Mouse (Mus musculus) midbrain, embryonic 11.5 days (tissue): Measurements from ENCODE around the gene Tcp11l1. TPM values are rescaled to one million over a fixed set of nuclear protein-coding genes. Genes with fewer than 3 reads are reported as not detected.

Experiments
- ATAC-seq: fragments of 200-750 bp; cut with Nextera tagmentation; 2 replicates; pipeline ENCODE4 v1.8.0; 2017; ENCODE audit warnings: moderate TSS enrichment, moderate library complexity; ENCODE audit not compliant: low FRiP score
- DNase-seq: peaks from one replicate; pipeline ENCODE4 v3.0.0; 2015; ENCODE audit warnings: low spot score; ENCODE audit errors: missing footprints
- H3K27ac ChIP-seq: fragments of 300-500 bp; sonication (generic); 2 replicates; pipeline ENCODE4 v1.5.1; 2014; ENCODE audit warnings: low read depth, low read length
- H3K27me3 ChIP-seq: fragments of 300-500 bp; sonication (generic); 2 replicates; pipeline ENCODE4 v1.6.1; 2014; ENCODE audit warnings: mild to moderate bottlenecking, low read length, moderate library complexity, mixed read lengths; ENCODE audit not compliant: control insufficient read depth, insufficient read depth
- H3K36me3 ChIP-seq: fragments of 300-500 bp; sonication (generic); 2 replicates; pipeline ENCODE4 v1.6.1; 2014; ENCODE audit warnings: mild to moderate bottlenecking, low read length, moderate library complexity, mixed read lengths; ENCODE audit not compliant: control insufficient read depth, insufficient read depth
- H3K4me1 ChIP-seq: fragments of 300-500 bp; sonication (generic); 2 replicates; pipeline ENCODE4 v1.6.1; 2014; ENCODE audit warnings: low read length; ENCODE audit not compliant: control insufficient read depth, insufficient read depth
- H3K4me2 ChIP-seq: fragments of 300-500 bp; sonication (generic); 2 replicates; pipeline ENCODE4 v1.6.1; 2014; ENCODE audit warnings: mild to moderate bottlenecking, moderate library complexity
- H3K4me3 ChIP-seq: fragments of 300-500 bp; sonication (generic); 2 replicates; pipeline ENCODE4 v1.5.1; 2014; ENCODE audit warnings: low read depth, low read length
- H3K9ac ChIP-seq: fragments of 300-500 bp; sonication (generic); 2 replicates; pipeline ENCODE4 v1.6.1; 2014; ENCODE audit warnings: low read length
- H3K9me3 ChIP-seq: fragments of 300-500 bp; sonication (generic); 2 replicates; pipeline ENCODE4 v1.6.1; 2016; ENCODE audit warnings: low read length; ENCODE audit not compliant: control insufficient read depth
- WGBS: fragments of 180-500 bp; shearing (Covaris S2); extraction: QIAGEN DNeasy Blood & Tissue Kit; methylation state at CpG from one replicate; pipeline ENCODE4 v1.1.7; 2014; 5-methylcytosine and 5-hydroxymethylcytosine counted together
- polyA plus RNA-seq: library from polyadenylated mRNA; unstranded; fragments of >200 nt; fragmentation: Nextera tagmentation; extraction: Ambion mirVana; gene quantifications from 2 replicates; pipeline ENCODE4 v1.2.1, GENCODE M21; 2014

Gene Tcp11l1
- polyA plus RNA-seq, 1 experiment from 2014 or later = 58.4 TPM

GRCm38 (mm10) chr2:104717231-104717735 lies 5.3 kb upstream of the Tcp11l1 start:
- Histone ChIP-seq H3K4me1 (no peaks in the 10 kb centered on the region), H3K36me3 (no peaks in the 10 kb centered on the region), H3K9ac (no peak overlapping the region), H3K4me2 (no peak overlapping the region), H3K9me3 (no peaks in the 10 kb centered on the region), H3K4me3 (no peak overlapping the region), H3K27ac (no peak overlapping the region), H3K27me3 (no peaks in the 10 kb centered on the region)
- ATAC-seq = no peak
- no peak for DNase-seq
- 89% methylated on average over 2 of the region's 2 CpGs for WGBS

- ATAC-seq = no peak
- no peak for DNase-seq
- no peaks in the 10 kb centered on the region for H3K27me3 ChIP-seq
- H3K27ac ChIP-seq = no peak within 1 kb of the TSS
- no peak within 1 kb of the TSS for H3K4me2 ChIP-seq
- H3K36me3 ChIP-seq = no peaks in the 10 kb centered on the region
- no peak within 1 kb of the TSS for H3K4me3 ChIP-seq
- 84% methylated on average over 4 of the region's 4 CpGs for WGBS
- no peaks in the 10 kb centered on the region for H3K9me3 ChIP-seq
- no peak within 1 kb of the TSS for H3K9ac ChIP-seq
- peaks cover under 1% of the 10 kb centered on the region for H3K4me1 ChIP-seq
Measured at GRCm38 (mm10) chr2:104716279-104716678, 4.3 kb upstream of the Tcp11l1 start, which contains the start of gene Pin1rt1. Pin1rt1 (minus strand) TSS chr2:104716379.

GRCm38 (mm10) chr2:104714254-104714691 lies 2.3 kb upstream of the Tcp11l1 start:
- peak; percentile 88 for DNase-seq
- peaks cover 12% of the 10 kb centered on the region for H3K4me1 ChIP-seq
- H3K36me3 ChIP-seq = no peaks in the 10 kb centered on the region
- H3K27me3 ChIP-seq = no peaks in the 10 kb centered on the region
- no peak overlapping the region for H3K27ac ChIP-seq
- 37% methylated on average over 15 of the region's 15 CpGs for WGBS
- no peak for ATAC-seq
- H3K9me3 ChIP-seq = no peaks in the 10 kb centered on the region
- H3K9ac ChIP-seq = no peak overlapping the region
- H3K4me3 ChIP-seq = no peak overlapping the region
- no peak overlapping the region for H3K4me2 ChIP-seq

GRCm38 (mm10) chr2:104712486-104712809 lies 479 bp upstream of the Tcp11l1 start:
- H3K27ac ChIP-seq = peak overlapping the region; percentile 86
- peak overlapping the region; percentile 68 for H3K4me2 ChIP-seq
- peak overlapping the region; percentile 76 for H3K9ac ChIP-seq
- H3K9me3 ChIP-seq = no peaks in the 10 kb centered on the region
- no peaks in the 10 kb centered on the region for H3K36me3 ChIP-seq
- no peaks in the 10 kb centered on the region for H3K27me3 ChIP-seq
- peak overlapping the region; percentile 54 for H3K4me3 ChIP-seq
- peaks cover 12% of the 10 kb centered on the region for H3K4me1 ChIP-seq
- WGBS = 4% methylated on average over 7 of the region's 7 CpGs
- ATAC-seq (peak; percentile 25), DNase-seq (no peak)

- DNase-seq = peak; percentile 92
- H3K9ac ChIP-seq = peak overlapping the region; percentile 76
- H3K9me3 ChIP-seq = no peaks in the 10 kb centered on the region
- H3K36me3 ChIP-seq = no peaks in the 10 kb centered on the region
- no peak overlapping the region for H3K27ac ChIP-seq
- H3K4me2 ChIP-seq = peak overlapping the region; percentile 68
- 24% methylated on average over 6 of the region's 6 CpGs for WGBS
- H3K4me1 ChIP-seq = peaks cover 12% of the 10 kb centered on the region
- H3K27me3 ChIP-seq = no peaks in the 10 kb centered on the region
- 0 out of 2 replicates have a peak, but pooled peaks have one; percentile 19 for ATAC-seq
- H3K4me3 ChIP-seq = peak overlapping the region; percentile 54
Measured at GRCm38 (mm10) chr2:104710670-104711370, 1.1 kb downstream of the Tcp11l1 start.

- H3K27ac ChIP-seq = no peak overlapping the region
- 71% methylated on average over 6 of the region's 6 CpGs for WGBS
- no peak overlapping the region for H3K4me2 ChIP-seq
Measured at GRCm38 (mm10) chr2:104709786-104710337, 2.1 kb downstream of the Tcp11l1 start.

GRCm38 (mm10) chr2:104704355-104704754 lies 7.6 kb downstream of the Tcp11l1 start:
- DNase-seq (no peak), ATAC-seq (no peak)
- Histone ChIP-seq H3K4me1 (no peaks in the 10 kb centered on the region), H3K9ac (no peak overlapping the region), H3K4me2 (no peak overlapping the region), H3K27ac (no peak overlapping the region), H3K4me3 (no peak overlapping the region), H3K9me3 (no peaks in the 10 kb centered on the region), H3K36me3 (no peaks in the 10 kb centered on the region), H3K27me3 (no peaks in the 10 kb centered on the region)
- WGBS = 90% methylated on average over 3 of the region's 3 CpGs

More at GRCm38 (mm10) chr2:104709786-104710337, 2.1 kb downstream of the Tcp11l1 start:
- H3K9ac ChIP-seq = no peak overlapping the region
- ATAC-seq = no peak
- H3K4me3 ChIP-seq = no peak overlapping the region
- no peaks in the 10 kb centered on the region for H3K9me3 ChIP-seq
- no peaks in the 10 kb centered on the region for H3K36me3 ChIP-seq
- peaks cover 12% of the 10 kb centered on the region for H3K4me1 ChIP-seq
- no peaks in the 10 kb centered on the region for H3K27me3 ChIP-seq
- DNase-seq = no peak

GRCm38 (mm10) chr2:104703158-104703557 lies 8.8 kb downstream of the Tcp11l1 start:
- WGBS = 69% methylated on average over 3 of the region's 3 CpGs
- DNase-seq = no peak

GRCm38 (mm10) chr2:104699659-104700058 lies 12.3 kb downstream of the Tcp11l1 start:
- Histone ChIP-seq H3K4me3 (no peak overlapping the region), H3K4me2 (no peak overlapping the region), H3K27ac (no peak overlapping the region), H3K4me1 (no peaks in the 10 kb centered on the region), H3K9ac (no peak overlapping the region), H3K27me3 (no peaks in the 10 kb centered on the region), H3K36me3 (no peaks in the 10 kb centered on the region), H3K9me3 (no peaks in the 10 kb centered on the region)
- ATAC-seq = no peak
- no peak for DNase-seq
- 92% methylated on average over 11 of the region's 11 CpGs for WGBS

More at GRCm38 (mm10) chr2:104703158-104703557, 8.8 kb downstream of the Tcp11l1 start:
- no peak overlapping the region for H3K9ac ChIP-seq
- H3K27ac ChIP-seq = no peak overlapping the region
- no peaks in the 10 kb centered on the region for H3K36me3 ChIP-seq
- no peak for ATAC-seq
- H3K9me3 ChIP-seq = no peaks in the 10 kb centered on the region
- H3K4me1 ChIP-seq = no peaks in the 10 kb centered on the region
- H3K27me3 ChIP-seq = no peaks in the 10 kb centered on the region
- H3K4me2 ChIP-seq = no peak overlapping the region
- no peak overlapping the region for H3K4me3 ChIP-seq
